Mouse (Mus musculus): ENCODE results near the gene Atp2b1. TPM values are rescaled to one million over a fixed set of nuclear protein-coding genes. Genes with fewer than 3 reads are reported as not detected.

The Atp2b1 gene
- polyA plus RNA-seq, 1 experiment, result 0.46 TPM

- H3K4me1 ChIP-seq (ENCODE audit: control insufficient read depth), result peaks cover 35% of the 10 kb centered on the region
These were observed 31.6 kb upstream of the Atp2b1 start for GRCm38 (mm10) chr10:98882587-98882986.

GRCm38 (mm10) chr10:98884445-98884844, 29.8 kb upstream of the Atp2b1 start:
- TF ChIP-seq TAL1 (IDR thresholded peaks at IDR 0.05; ENCODE audit: low read length), result no peak
- TF ChIP-seq GATA1 (IDR thresholded peaks at IDR 0.05; ENCODE audit: low read length), result no peak
- no peak overlapping the region for H3K4me3 ChIP-seq (replicated peaks)

More at GRCm38 (mm10) chr10:98882587-98882986, 31.6 kb upstream of the Atp2b1 start:
- no peak overlapping the region for H3K4me3 ChIP-seq (replicated peaks)
- H3K27me3 ChIP-seq (ENCODE audit: control insufficient read depth), result no peaks in the 10 kb centered on the region
- no peaks in the 10 kb centered on the region for H3K36me3 ChIP-seq (ENCODE audit: control insufficient read depth)
- no peak for TF ChIP-seq GATA1 (IDR thresholded peaks at IDR 0.05; ENCODE audit: low read length)
- no peak for TF ChIP-seq TAL1 (IDR thresholded peaks at IDR 0.05; ENCODE audit: low read length)
- no peaks in the 10 kb centered on the region for H3K9me3 ChIP-seq (ENCODE audit: control insufficient read depth, low read length)

GRCm38 (mm10) chr10:98886770-98887271, 27.4 kb upstream of the Atp2b1 start:
- H3K9me3 ChIP-seq (ENCODE audit: control insufficient read depth, low read length), result no peaks in the 10 kb centered on the region
- H3K4me1 ChIP-seq (ENCODE audit: control insufficient read depth), result peaks cover 1% of the 10 kb centered on the region; the same call in 1 of the 2 replicates
- H3K4me3 ChIP-seq (replicated peaks), result no peak overlapping the region
- H3K36me3 ChIP-seq (ENCODE audit: control insufficient read depth), result no peaks in the 10 kb centered on the region
- TF ChIP-seq GATA1 (IDR thresholded peaks at IDR 0.05; ENCODE audit: low read length) (no peak), TAL1 (IDR thresholded peaks at IDR 0.05; ENCODE audit: low read length) (no peak)
- H3K27me3 ChIP-seq (ENCODE audit: control insufficient read depth), result no peaks in the 10 kb centered on the region

More at GRCm38 (mm10) chr10:98884445-98884844, 29.8 kb upstream of the Atp2b1 start:
- H3K4me1 ChIP-seq (ENCODE audit: control insufficient read depth), result peaks cover 22% of the 10 kb centered on the region
- H3K36me3 ChIP-seq (ENCODE audit: control insufficient read depth), result no peaks in the 10 kb centered on the region
- no peaks in the 10 kb centered on the region for H3K9me3 ChIP-seq (ENCODE audit: control insufficient read depth, low read length)
- H3K27me3 ChIP-seq (ENCODE audit: control insufficient read depth), result no peaks in the 10 kb centered on the region

DNA sequence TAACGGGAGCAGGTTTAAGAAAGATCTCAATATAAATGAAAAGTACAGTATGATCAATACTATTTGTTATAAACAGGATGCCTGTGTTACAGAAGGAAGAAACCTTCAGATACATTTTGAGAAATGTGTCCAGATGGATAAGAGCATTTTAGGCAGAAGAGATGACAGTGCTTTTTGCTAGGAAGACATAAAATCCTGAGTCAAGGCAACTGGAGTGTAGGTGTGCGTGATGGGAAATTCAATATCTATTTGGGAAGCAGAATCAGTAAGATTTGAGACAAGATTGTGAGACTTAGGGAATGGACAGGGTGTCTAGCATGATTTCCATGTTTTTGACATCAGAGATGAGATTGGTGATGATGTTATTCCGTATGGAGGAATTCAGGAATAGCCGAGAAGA, 22.8 kb upstream of the Atp2b1 start:
- H3K27me3 ChIP-seq (ENCODE audit: control insufficient read depth), result no peaks in the 10 kb centered on the region
- no peak overlapping the region for H3K4me3 ChIP-seq (replicated peaks)
- H3K9me3 ChIP-seq (ENCODE audit: control insufficient read depth, low read length), result no peaks in the 10 kb centered on the region
- TF ChIP-seq TAL1 (IDR thresholded peaks at IDR 0.05; ENCODE audit: low read length), result no peak
- no peak for TF ChIP-seq GATA1 (IDR thresholded peaks at IDR 0.05; ENCODE audit: low read length)
- peaks cover 2% of the 10 kb centered on the region for H3K4me1 ChIP-seq (ENCODE audit: control insufficient read depth)
- H3K36me3 ChIP-seq (ENCODE audit: control insufficient read depth), result no peaks in the 10 kb centered on the region

DNA sequence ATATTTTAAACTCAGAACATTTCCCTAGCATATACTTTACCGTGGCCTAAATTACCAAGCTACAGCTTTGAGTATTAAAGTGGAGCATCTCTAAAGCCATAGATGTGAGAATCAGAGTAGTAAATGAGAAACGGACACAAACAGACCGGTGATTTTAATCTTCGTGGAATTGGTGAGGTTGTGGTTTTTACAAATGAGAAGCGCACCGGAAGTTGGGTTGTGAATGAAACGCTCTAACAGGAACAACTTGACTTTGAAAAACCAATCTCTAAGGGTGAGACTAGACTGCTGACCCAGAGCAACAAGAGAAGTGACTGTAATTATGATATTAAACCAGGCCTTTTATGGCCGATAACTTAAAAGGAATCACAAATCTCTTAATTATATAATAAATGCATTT, 16.7 kb upstream of the Atp2b1 start:
- no peaks in the 10 kb centered on the region for H3K27me3 ChIP-seq (ENCODE audit: control insufficient read depth)
- no peaks in the 10 kb centered on the region for H3K9me3 ChIP-seq (ENCODE audit: control insufficient read depth, low read length)
- H3K4me1 ChIP-seq (ENCODE audit: control insufficient read depth), result peaks cover 17% of the 10 kb centered on the region
- TF ChIP-seq GATA1 (IDR thresholded peaks at IDR 0.05; ENCODE audit: low read length), result no peak
- no peak for TF ChIP-seq TAL1 (IDR thresholded peaks at IDR 0.05; ENCODE audit: low read length)
- H3K36me3 ChIP-seq (ENCODE audit: control insufficient read depth), result no peaks in the 10 kb centered on the region
- no peak overlapping the region for H3K4me3 ChIP-seq (replicated peaks)

DNA sequence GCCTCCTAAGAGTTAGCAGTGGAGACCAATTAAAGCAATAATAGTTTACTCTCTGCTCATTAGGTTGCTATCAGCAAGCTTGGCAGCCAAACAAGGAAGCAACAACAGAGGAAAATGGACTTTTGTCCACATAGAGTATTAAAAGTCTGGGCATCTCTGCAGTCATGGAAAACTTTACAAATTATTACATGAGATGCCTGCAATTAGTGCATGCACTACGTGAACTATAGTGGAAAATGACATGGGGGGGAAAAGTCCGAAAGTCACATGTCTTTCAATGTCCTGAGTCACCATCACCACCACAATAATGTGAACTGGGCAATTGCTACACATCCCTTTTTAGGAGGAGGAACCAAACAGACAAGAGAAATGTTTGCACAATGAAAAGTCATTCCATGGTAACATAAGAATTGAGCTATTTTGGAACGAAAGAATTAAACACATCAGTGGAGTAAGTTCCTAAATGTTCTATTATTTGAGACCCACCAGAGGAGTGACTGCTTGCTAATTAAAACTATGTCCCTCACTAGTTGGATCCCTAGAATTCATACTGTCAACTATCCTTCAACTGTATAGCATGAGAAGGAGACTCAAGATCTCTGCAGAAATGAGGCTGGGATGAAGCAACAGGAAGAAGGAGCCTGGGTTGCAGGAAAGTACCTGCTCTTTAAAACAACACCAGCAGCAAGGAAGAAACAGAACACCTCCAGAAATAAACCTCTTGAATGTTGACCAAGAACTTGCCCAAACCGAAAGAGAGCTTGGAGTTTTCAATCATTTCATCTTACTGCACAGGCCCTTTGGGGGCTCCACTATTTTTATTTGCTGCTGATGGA, 16.1 kb upstream of the Atp2b1 start:
- TF ChIP-seq GATA1 (IDR thresholded peaks at IDR 0.05; ENCODE audit: low read length) (no peak), TAL1 (IDR thresholded peaks at IDR 0.05; ENCODE audit: low read length) (no peak)
- Histone ChIP-seq H3K27me3 (ENCODE audit: control insufficient read depth) (no peaks in the 10 kb centered on the region), H3K36me3 (ENCODE audit: control insufficient read depth) (no peaks in the 10 kb centered on the region), H3K9me3 (ENCODE audit: control insufficient read depth, low read length) (no peaks in the 10 kb centered on the region), H3K4me1 (ENCODE audit: control insufficient read depth) (peaks cover 16% of the 10 kb centered on the region), H3K4me3 (replicated peaks) (no peak overlapping the region)

DNA sequence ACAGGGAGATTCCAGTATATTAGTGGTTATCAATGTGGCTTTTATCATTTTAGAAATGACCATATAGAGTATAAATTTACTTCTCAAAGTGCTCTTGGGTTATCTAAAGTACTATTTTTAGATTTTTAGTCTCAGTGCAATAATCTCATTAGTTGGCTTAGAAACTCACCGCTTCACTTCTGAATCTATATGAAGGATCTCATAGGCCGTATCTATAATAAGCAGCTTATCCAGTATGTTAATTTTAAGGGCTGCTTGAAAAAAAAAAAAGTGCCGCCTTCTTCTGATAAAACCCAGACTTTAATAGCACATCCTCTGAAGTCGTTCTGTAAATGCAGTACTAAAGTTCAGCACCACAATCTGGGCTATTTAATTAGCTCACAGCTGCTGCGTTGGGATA, 12.7 kb upstream of the Atp2b1 start:
- peaks cover 43% of the 10 kb centered on the region for H3K4me1 ChIP-seq (ENCODE audit: control insufficient read depth)
- peaks cover 3% of the 10 kb centered on the region for H3K36me3 ChIP-seq (ENCODE audit: control insufficient read depth)
- no peak for TF ChIP-seq TAL1 (IDR thresholded peaks at IDR 0.05; ENCODE audit: low read length)
- H3K4me3 ChIP-seq (replicated peaks), result no peak overlapping the region
- no peaks in the 10 kb centered on the region for H3K27me3 ChIP-seq (ENCODE audit: control insufficient read depth)
- H3K9me3 ChIP-seq (ENCODE audit: control insufficient read depth, low read length), result no peaks in the 10 kb centered on the region

DNA sequence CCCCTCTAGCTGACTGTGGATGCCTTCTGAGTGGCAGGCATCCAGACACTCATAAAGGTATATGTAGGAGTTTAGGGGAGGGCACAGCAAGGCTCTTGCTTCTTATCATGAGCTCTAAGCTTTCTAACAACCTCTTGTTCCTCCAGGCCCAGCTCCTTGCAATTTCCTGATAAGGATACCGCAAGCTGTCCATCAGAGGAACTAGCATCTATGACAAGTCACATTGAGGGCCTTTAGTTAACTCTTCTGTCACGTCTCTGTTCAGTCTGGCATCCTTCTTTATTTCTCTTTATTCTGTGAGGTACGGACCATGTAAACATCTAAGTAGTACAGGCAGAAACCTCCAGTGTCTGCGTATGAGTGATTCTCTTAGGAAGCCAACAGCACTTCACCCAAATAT, 8.2 kb upstream of the Atp2b1 start:
- H3K9me3 ChIP-seq (ENCODE audit: control insufficient read depth, low read length), result no peaks in the 10 kb centered on the region
- peaks cover 57% of the 10 kb centered on the region for H3K4me1 ChIP-seq (ENCODE audit: control insufficient read depth)
- H3K4me3 ChIP-seq (replicated peaks), result peak overlapping the region; percentile 44
- peak; percentile 81 for TF ChIP-seq GATA1 (IDR thresholded peaks at IDR 0.05; ENCODE audit: low read length)
- peak; percentile 88 for TF ChIP-seq TAL1 (IDR thresholded peaks at IDR 0.05; ENCODE audit: low read length)
- no peaks in the 10 kb centered on the region for H3K27me3 ChIP-seq (ENCODE audit: control insufficient read depth)
- H3K36me3 ChIP-seq (ENCODE audit: control insufficient read depth), result peaks cover 3% of the 10 kb centered on the region

DNA sequence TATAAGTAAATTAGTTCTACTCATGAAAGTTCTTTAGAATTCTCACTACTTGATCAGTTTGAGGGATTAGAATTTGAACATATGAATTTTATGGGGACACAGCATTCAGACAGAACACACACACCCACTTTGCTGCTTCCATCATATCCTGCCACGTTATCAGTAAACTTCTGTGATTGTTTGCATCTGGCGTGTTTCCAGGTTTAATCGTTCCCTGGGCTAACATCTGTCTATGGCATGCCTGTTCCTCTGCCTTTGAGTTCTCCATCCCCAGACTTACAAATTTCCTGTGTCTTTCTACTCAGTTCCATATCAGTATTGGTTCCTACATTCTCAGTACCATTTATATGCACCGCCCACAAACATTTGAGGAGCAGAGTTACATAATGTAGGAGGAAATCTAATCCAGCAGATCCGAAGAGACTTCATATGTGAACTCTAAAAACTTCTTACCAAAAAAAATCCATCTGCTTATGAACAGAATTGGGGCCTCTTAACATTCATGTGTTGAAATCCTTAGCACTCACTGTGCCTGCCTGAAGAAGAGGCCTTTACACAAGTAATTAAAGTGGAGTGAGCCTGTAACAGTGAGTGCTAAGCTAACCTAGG, 7.2 kb upstream of the Atp2b1 start:
- Histone ChIP-seq H3K9me3 (ENCODE audit: control insufficient read depth, low read length) (no peaks in the 10 kb centered on the region), H3K36me3 (ENCODE audit: control insufficient read depth) (peaks cover 3% of the 10 kb centered on the region), H3K4me3 (replicated peaks) (no peak overlapping the region), H3K27me3 (ENCODE audit: control insufficient read depth) (no peaks in the 10 kb centered on the region; the same call in 1 of the 2 replicates), H3K4me1 (ENCODE audit: control insufficient read depth) (peaks cover 47% of the 10 kb centered on the region)
- TF ChIP-seq GATA1 (IDR thresholded peaks at IDR 0.05; ENCODE audit: low read length), result peak; percentile 68
- TF ChIP-seq TAL1 (IDR thresholded peaks at IDR 0.05; ENCODE audit: low read length), result peak; percentile 68
